Mouse (Mus musculus): ENCODE measurements at regions not wholly inside any gene's neighbourhood (a gene's known extent, or its start where the extent isn't known, plus 50 kb on each side); places are given as distances from the start of the nearest gene placed in this dataset.

GRCm38 (mm10) chr13:84133249-84133648 lies 88.8 kb upstream of the Tmem161b start:
- no peak for ATAC-seq (replicated peaks in 1 of 2; ENCODE audit: insufficient read depth in 1 of 2, low FRiP score in 2 of 2, low TSS enrichment in 1 of 2, low read depth in 1 of 2, poor library complexity in 2 of 2, severe bottlenecking in 2 of 2)

- ATAC-seq (replicated peaks in 1 of 2; ENCODE audit: insufficient read depth in 1 of 2, low FRiP score in 2 of 2, low TSS enrichment in 1 of 2, low read depth in 1 of 2, poor library complexity in 2 of 2, severe bottlenecking in 2 of 2), result peak; percentile 21 to 65; a peak in 2 of 4 replicates
These were observed 81.3 kb upstream of the Tmem161b start for GRCm38 (mm10) chr13:84140835-84141234.

GRCm38 (mm10) chr13:84151300-84151699 lies 70.8 kb upstream of the Tmem161b start:
- ATAC-seq (replicated peaks in 1 of 2; ENCODE audit: insufficient read depth in 1 of 2, low FRiP score in 2 of 2, low TSS enrichment in 1 of 2, low read depth in 1 of 2, poor library complexity in 2 of 2, severe bottlenecking in 2 of 2), result no peak

- peak in 1 of 2 experiments; percentile 65; a peak in 2 of 4 replicates for ATAC-seq (replicated peaks in 1 of 2; ENCODE audit: insufficient read depth in 1 of 2, low FRiP score in 2 of 2, low TSS enrichment in 1 of 2, low read depth in 1 of 2, poor library complexity in 2 of 2, severe bottlenecking in 2 of 2)
These were observed 69.4 kb upstream of the Tmem161b start for GRCm38 (mm10) chr13:84152712-84153111.

GRCm38 (mm10) chr13:84153743-84154142 lies 68.4 kb upstream of the Tmem161b start:
- ATAC-seq (replicated peaks in 1 of 2; ENCODE audit: insufficient read depth in 1 of 2, low FRiP score in 2 of 2, low TSS enrichment in 1 of 2, low read depth in 1 of 2, poor library complexity in 2 of 2, severe bottlenecking in 2 of 2), result no peak
